Mouse (Mus musculus): ENCODE measurements around the gene Ing1.

- TF ChIP-seq CTCF (IDR thresholded peaks at IDR 0.05), result no peak
- TF ChIP-seq POLR2A (IDR thresholded peaks at IDR 0.05; ENCODE audit: insufficient read depth, low read depth, low read length), result no peak
Observed at GRCm38 (mm10) chr8:11591837-11592236, 36.5 kb downstream of the Ing1 start.

Measured in heart, adult 2 months (tissue).